ENCODE assay signal across 12 mouse cellular contexts in the genomic region with DNA sequence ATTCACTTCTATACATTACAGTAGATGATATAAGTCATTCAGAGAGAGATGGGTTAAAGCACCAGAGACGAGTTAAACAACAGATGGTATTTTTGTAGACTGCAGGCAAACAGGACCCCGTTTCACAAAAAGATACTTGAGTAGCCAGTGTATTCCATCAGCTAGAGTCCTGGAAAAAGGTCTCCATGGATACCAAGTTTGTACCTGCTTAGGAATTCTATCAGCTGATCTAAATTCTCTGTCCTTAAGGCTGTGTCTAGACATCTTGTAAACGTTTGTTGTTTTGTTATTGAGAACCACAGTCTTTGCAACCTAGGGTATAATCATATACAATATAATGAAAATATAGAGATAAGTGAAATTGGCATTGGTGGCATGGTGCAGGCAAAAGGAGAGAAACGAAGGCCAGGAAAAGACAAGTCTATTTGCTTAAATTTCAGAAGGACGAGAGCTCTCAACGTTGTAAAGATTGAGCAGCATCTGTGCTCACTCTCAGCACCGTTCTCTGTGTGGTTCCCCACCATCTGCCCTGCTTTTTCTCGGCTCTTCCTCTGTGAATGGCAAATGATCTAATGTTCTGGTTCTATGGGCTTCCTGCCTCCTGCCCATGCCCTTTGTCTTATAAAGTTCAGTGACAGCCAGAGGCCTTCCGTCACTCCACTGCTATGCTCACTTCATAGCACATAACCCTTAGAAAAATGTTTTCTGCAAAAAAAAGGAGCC.
DNase-seq lines count a peak whose midpoint lies in the region; ATAC-seq and TF ChIP-seq lines count a peak whose summit lies in the region.
"Had no signal": no experiment of that assay in that cellular context is flagged by ENCODE, and none has a peak within 500 bp of the region (broad histone marks: within the 10 kb centered on the region; RNA-seq: fewer than 3 reads in every experiment).

No protein-coding gene starts in this region.

- peak overlapping the region; percentile 61 for H3K27ac ChIP-seq in forebrain, embryonic 13.5 days
- H3K27ac ChIP-seq in forebrain, embryonic 10.5 days = no peak overlapping the region
- H3K27ac ChIP-seq in thymus, adult 2 months (ENCODE audit: control insufficient read depth, insufficient read depth, low read length) = no peak overlapping the region
- H3K27ac ChIP-seq: limb, embryonic 10.5 days; neural tube, embryonic 12.5 days had no signal

- intact Hi-C loops in left cerebral cortex, postnatal 4 days (cut with DNase I) = no loop called here
- intact Hi-C loops in heart, postnatal 14 days (cut with DNase I) = no loop called here

- no peak for DNase-seq in forebrain, embryonic 10.5 days (ENCODE audit: extremely low spot score, low spot score)
- DNase-seq in cerebellum, postnatal 25 days = peak; percentile 69 to 72
- peak; percentile 51 to 77 for DNase-seq in layer of hippocampus, adult 18-20 months (ENCODE audit: low spot score in 2 of 2)
- peak; percentile 30 for DNase-seq in left cerebral cortex, postnatal 4 days
- no peak for DNase-seq in heart, postnatal 14 days
- DNase-seq in thymus, adult 2 months = no peak
- DNase-seq in lung, adult 18-20 months = no peak
- DNase-seq: adrenal gland, postnatal 25 days; gastrocnemius, postnatal 14 days had no signal

- WGBS in forebrain, embryonic 13.5 days = 59% methylated on average over 9 of the region's 9 CpGs
- WGBS in forebrain, embryonic 10.5 days = 82% methylated on average over 9 of the region's 9 CpGs
- WGBS in thymus, adult 2 months = 83% methylated on average over 9 of the region's 9 CpGs

- H3K9me3 ChIP-seq in forebrain, embryonic 13.5 days (replicated peaks) = no peaks in the 10 kb centered on the region
- H3K9me3 ChIP-seq in forebrain, embryonic 10.5 days = no peaks in the 10 kb centered on the region
- H3K9me3 ChIP-seq: limb, embryonic 10.5 days; neural tube, embryonic 12.5 days had no signal

- H3K27me3 ChIP-seq in forebrain, embryonic 13.5 days = no peaks in the 10 kb centered on the region
- H3K27me3 ChIP-seq in forebrain, embryonic 10.5 days (ENCODE audit: poor library complexity, severe bottlenecking) = no peaks in the 10 kb centered on the region
- H3K27me3 ChIP-seq in thymus, adult 2 months (ENCODE audit: control insufficient read depth, insufficient read depth, low read length) = no peaks in the 10 kb centered on the region
- H3K27me3 ChIP-seq: neural tube, embryonic 12.5 days had no signal

- TF ChIP-seq CTCF in thymus, adult 2 months (IDR thresholded peaks at IDR 0.05; ENCODE audit: borderline replicate concordance, control insufficient read depth, extremely low read depth, insufficient read depth, low read length, poor library complexity) = no peak

- peaks cover 15% of the 10 kb centered on the region for H3K4me1 ChIP-seq in forebrain, embryonic 13.5 days
- peaks cover 10% of the 10 kb centered on the region for H3K4me1 ChIP-seq in forebrain, embryonic 10.5 days
- H3K4me1 ChIP-seq in thymus, adult 2 months (replicated peaks; ENCODE audit: control insufficient read depth, insufficient read depth, low read length) = no peaks in the 10 kb centered on the region
- H3K4me1 ChIP-seq: neural tube, embryonic 12.5 days had no signal

- no peak for TF ChIP-seq POLR2A in thymus, adult 2 months (IDR thresholded peaks at IDR 0.05; ENCODE audit: control insufficient read depth, extremely low read depth, insufficient read depth, low read length, poor library complexity)

- ATAC-seq in forebrain, embryonic 13.5 days = peak; percentile 77

- no peak overlapping the region for H3K9ac ChIP-seq in forebrain, embryonic 13.5 days
- H3K9ac ChIP-seq: neural tube, embryonic 12.5 days had no signal

- H3K4me2 ChIP-seq in forebrain, embryonic 13.5 days = no peak overlapping the region
- H3K4me2 ChIP-seq: neural tube, embryonic 12.5 days had no signal

- H3K36me3 ChIP-seq in forebrain, embryonic 13.5 days (ENCODE audit: poor library complexity, severe bottlenecking) = no peaks in the 10 kb centered on the region
- no peaks in the 10 kb centered on the region for H3K36me3 ChIP-seq in forebrain, embryonic 10.5 days (replicated peaks)
- H3K36me3 ChIP-seq in thymus, adult 2 months (ENCODE audit: control insufficient read depth, insufficient read depth, low read length) = no peaks in the 10 kb centered on the region
- H3K36me3 ChIP-seq: limb, embryonic 10.5 days; neural tube, embryonic 12.5 days had no signal

- no peak overlapping the region for H3K4me3 ChIP-seq in forebrain, embryonic 13.5 days
- no peak overlapping the region for H3K4me3 ChIP-seq in forebrain, embryonic 10.5 days
- H3K4me3 ChIP-seq in thymus, adult 2 months (ENCODE audit: control insufficient read depth, insufficient read depth, low read length) = no peak overlapping the region
- H3K4me3 ChIP-seq: limb, embryonic 10.5 days; neural tube, embryonic 12.5 days had no signal

Comparison
In these comparisons a context has a peak if more than half of its experiments do, and no peak if none do; other contexts are left out.
1. DNase-seq: peak in cerebellum, postnatal 25 days (2 of 2), layer of hippocampus, adult 18-20 months (2 of 2) and left cerebral cortex, postnatal 4 days (single experiment); none in forebrain, embryonic 10.5 days (single experiment), heart, postnatal 14 days (0 of 2), thymus, adult 2 months (single experiment) and lung, adult 18-20 months (0 of 2).